Comparison of ENCODE assay signal across 20 mouse cellular contexts in the genomic region with DNA sequence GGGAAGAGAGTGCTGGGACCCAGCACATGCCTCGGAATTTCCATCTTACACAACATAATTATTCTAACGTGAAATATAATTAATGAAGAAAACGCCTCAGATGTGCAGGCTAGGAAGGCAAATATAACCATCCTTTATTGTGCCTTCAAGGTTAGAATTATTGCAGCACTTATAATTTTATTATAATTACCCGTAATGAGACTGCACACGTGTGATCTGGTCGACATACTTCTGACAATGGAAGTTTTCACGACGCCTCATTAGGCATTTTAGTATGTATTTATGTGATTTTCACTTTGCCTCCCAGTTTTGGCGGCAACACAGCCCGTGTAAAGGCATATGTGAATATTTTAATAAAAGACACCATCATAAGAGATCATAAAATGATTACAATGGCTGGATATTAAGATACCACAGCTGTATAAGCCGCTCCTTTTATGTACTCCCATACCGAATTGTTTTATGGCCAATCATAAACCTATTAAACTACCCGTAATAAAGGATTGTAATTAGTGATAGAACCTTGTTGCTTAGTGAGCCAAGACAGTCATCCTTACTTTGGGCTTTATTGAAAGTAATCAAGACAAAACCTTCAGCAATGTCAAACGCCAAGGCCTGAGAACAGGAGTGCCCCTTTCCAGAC.
A peak's percentile ranks its signal among the peaks of the same experiment; 100 is the strongest.
DNase-seq lines count a peak whose midpoint lies in the region; ATAC-seq lines count a peak whose summit lies in the region.
"Had no signal": no experiment of that assay in that cellular context is flagged by ENCODE, and none has a peak within 500 bp of the region (broad histone marks: within the 10 kb centered on the region; RNA-seq: fewer than 3 reads in every experiment).

No protein-coding gene starts in this region.

- H3K9ac ChIP-seq in hindbrain, embryonic 13.5 days, result no peak overlapping the region
- H3K9ac ChIP-seq in hindbrain, embryonic 11.5 days (ENCODE audit: low read depth, low read length), result no peak overlapping the region
- H3K9ac ChIP-seq in neural tube, embryonic 12.5 days, result no peak overlapping the region
- H3K9ac ChIP-seq in intestine, embryonic 16.5 days (ENCODE audit: low read depth, low read length), result no peak overlapping the region
- no peak overlapping the region for H3K9ac ChIP-seq in neural tube, embryonic 14.5 days (replicated peaks; ENCODE audit: low read depth, low read length)
- H3K9ac ChIP-seq in midbrain, embryonic 16.5 days (ENCODE audit: low read depth, low read length), result no peak overlapping the region
- H3K9ac ChIP-seq: heart, embryonic 15.5 days had no signal

- H3K9me3 ChIP-seq in hindbrain, embryonic 13.5 days, result no peaks in the 10 kb centered on the region
- no peaks in the 10 kb centered on the region for H3K9me3 ChIP-seq in hindbrain, embryonic 11.5 days (ENCODE audit: control insufficient read depth, low read length)
- no peaks in the 10 kb centered on the region for H3K9me3 ChIP-seq in neural tube, embryonic 12.5 days
- H3K9me3 ChIP-seq in intestine, embryonic 16.5 days (ENCODE audit: control insufficient read depth, low read length), result no peaks in the 10 kb centered on the region
- no peaks in the 10 kb centered on the region for H3K9me3 ChIP-seq in neural tube, embryonic 14.5 days (ENCODE audit: control insufficient read depth, low read length)
- H3K9me3 ChIP-seq in midbrain, embryonic 16.5 days (replicated peaks; ENCODE audit: control insufficient read depth, low read length, poor library complexity, severe bottlenecking), result no peaks in the 10 kb centered on the region
- H3K9me3 ChIP-seq: embryonic facial prominence, embryonic 10.5 days; heart, embryonic 15.5 days had no signal

- peaks cover 35% of the 10 kb centered on the region for H3K27me3 ChIP-seq in hindbrain, embryonic 13.5 days
- 0 out of 2 replicates have a peak, but pooled peaks cover 2% of the 10 kb centered on the region for H3K27me3 ChIP-seq in hindbrain, embryonic 11.5 days (ENCODE audit: control insufficient read depth, insufficient read depth, low read length)
- 0 out of 2 replicates have a peak, but pooled peaks cover 3% of the 10 kb centered on the region for H3K27me3 ChIP-seq in neural tube, embryonic 12.5 days (replicated peaks)
- H3K27me3 ChIP-seq in intestine, embryonic 16.5 days (replicated peaks; ENCODE audit: control insufficient read depth, insufficient read depth, low read length), result peaks cover 23% of the 10 kb centered on the region
- H3K27me3 ChIP-seq in neural tube, embryonic 14.5 days (ENCODE audit: control insufficient read depth, insufficient read depth, low read length), result 0 out of 2 replicates have a peak, but pooled peaks cover 2% of the 10 kb centered on the region
- H3K27me3 ChIP-seq in midbrain, embryonic 16.5 days (ENCODE audit: control insufficient read depth, insufficient read depth, low read depth, low read length), result peaks cover 6% of the 10 kb centered on the region
- H3K27me3 ChIP-seq: CH12.LX, Patski had no signal

- H3K27ac ChIP-seq in hindbrain, embryonic 13.5 days, result no peak overlapping the region
- H3K27ac ChIP-seq in hindbrain, embryonic 11.5 days (ENCODE audit: low read depth, low read length), result no peak overlapping the region
- H3K27ac ChIP-seq in neural tube, embryonic 12.5 days, result no peak overlapping the region
- no peak overlapping the region for H3K27ac ChIP-seq in intestine, embryonic 16.5 days (ENCODE audit: low read length)
- no peak overlapping the region for H3K27ac ChIP-seq in neural tube, embryonic 14.5 days (ENCODE audit: low read depth, low read length)
- no peak overlapping the region for H3K27ac ChIP-seq in midbrain, embryonic 16.5 days (ENCODE audit: low read length)
- H3K27ac ChIP-seq: embryonic facial prominence, embryonic 10.5 days; heart, adult 2 months; heart, embryonic 15.5 days had no signal

- no peak overlapping the region for H3K4me2 ChIP-seq in hindbrain, embryonic 13.5 days
- no peak overlapping the region for H3K4me2 ChIP-seq in hindbrain, embryonic 11.5 days (replicated peaks; ENCODE audit: low read depth, low read length)
- H3K4me2 ChIP-seq in neural tube, embryonic 12.5 days (replicated peaks), result no peak overlapping the region
- H3K4me2 ChIP-seq in intestine, embryonic 16.5 days (ENCODE audit: low read depth, low read length), result no peak overlapping the region
- no peak overlapping the region for H3K4me2 ChIP-seq in neural tube, embryonic 14.5 days (ENCODE audit: low read depth, low read length)
- H3K4me2 ChIP-seq in midbrain, embryonic 16.5 days (ENCODE audit: low read length), result no peak overlapping the region
- H3K4me2 ChIP-seq: heart, embryonic 11.5 days; heart, embryonic 15.5 days had no signal

- H3K36me3 ChIP-seq in hindbrain, embryonic 13.5 days, result no peaks in the 10 kb centered on the region
- no peaks in the 10 kb centered on the region for H3K36me3 ChIP-seq in hindbrain, embryonic 11.5 days (ENCODE audit: control insufficient read depth, insufficient read depth, low read length)
- H3K36me3 ChIP-seq in neural tube, embryonic 12.5 days, result no peaks in the 10 kb centered on the region
- no peaks in the 10 kb centered on the region for H3K36me3 ChIP-seq in intestine, embryonic 16.5 days (ENCODE audit: control insufficient read depth, insufficient read depth, low read length)
- no peaks in the 10 kb centered on the region for H3K36me3 ChIP-seq in neural tube, embryonic 14.5 days (ENCODE audit: control insufficient read depth, insufficient read depth, low read length)
- no peaks in the 10 kb centered on the region for H3K36me3 ChIP-seq in midbrain, embryonic 16.5 days (ENCODE audit: control insufficient read depth, insufficient read depth, low read length)
- H3K36me3 ChIP-seq: embryonic facial prominence, embryonic 10.5 days; heart, embryonic 15.5 days had no signal

- no peak overlapping the region for H3K4me3 ChIP-seq in hindbrain, embryonic 13.5 days
- H3K4me3 ChIP-seq in hindbrain, embryonic 11.5 days (ENCODE audit: low read depth, low read length), result no peak overlapping the region
- no peak overlapping the region for H3K4me3 ChIP-seq in neural tube, embryonic 12.5 days
- no peak overlapping the region for H3K4me3 ChIP-seq in intestine, embryonic 16.5 days (ENCODE audit: low read length)
- no peak overlapping the region for H3K4me3 ChIP-seq in neural tube, embryonic 14.5 days (ENCODE audit: low read depth, low read length)
- H3K4me3 ChIP-seq in midbrain, embryonic 16.5 days (ENCODE audit: low read depth, low read length), result no peak overlapping the region
- H3K4me3 ChIP-seq: embryonic facial prominence, embryonic 10.5 days; heart, adult 2 months; heart, embryonic 15.5 days had no signal

- ATAC-seq in hindbrain, embryonic 13.5 days (ENCODE audit: low FRiP score), result 0 out of 2 replicates have a peak, but pooled peaks have one; percentile 17
- ATAC-seq in hindbrain, embryonic 11.5 days (ENCODE audit: low FRiP score), result no peak
- ATAC-seq in neural tube, embryonic 12.5 days (ENCODE audit: low FRiP score, low read depth), result peak; percentile 14; the same call in 1 of the 2 replicates
- ATAC-seq in intestine, embryonic 16.5 days, result peak; percentile 87
- peak; percentile 86 for ATAC-seq in neural tube, embryonic 14.5 days (ENCODE audit: low read depth)
- no peak for ATAC-seq in granulocyte monocyte progenitor cell, adult 5-6 weeks (replicated peaks; ENCODE audit: poor library complexity, severe bottlenecking)
- no peak for ATAC-seq in midbrain, embryonic 16.5 days
- ATAC-seq: activated CD4-positive, CD25-positive, alpha-beta regulatory T cell, adult 4 months; Patski had no signal

- peaks cover 22% of the 10 kb centered on the region for H3K4me1 ChIP-seq in hindbrain, embryonic 13.5 days (replicated peaks)
- peaks cover 2% of the 10 kb centered on the region; the same call in 1 of the 2 replicates for H3K4me1 ChIP-seq in hindbrain, embryonic 11.5 days (replicated peaks; ENCODE audit: control insufficient read depth, insufficient read depth, low read length)
- peaks cover 9% of the 10 kb centered on the region; the same call in 1 of the 2 replicates for H3K4me1 ChIP-seq in neural tube, embryonic 12.5 days
- no peaks in the 10 kb centered on the region for H3K4me1 ChIP-seq in intestine, embryonic 16.5 days (ENCODE audit: control insufficient read depth, insufficient read depth, low read length)
- H3K4me1 ChIP-seq in neural tube, embryonic 14.5 days (ENCODE audit: control insufficient read depth, insufficient read depth, low read length), result peaks cover 5% of the 10 kb centered on the region; the same call in 1 of the 2 replicates
- peaks cover 10% of the 10 kb centered on the region for H3K4me1 ChIP-seq in midbrain, embryonic 16.5 days (ENCODE audit: control insufficient read depth, insufficient read depth, low read length)
- H3K4me1 ChIP-seq: heart, embryonic 15.5 days had no signal

- DNase-seq in hindbrain, embryonic 11.5 days (ENCODE audit: low spot score), result no peak
- DNase-seq in neural tube, embryonic 10.5 days (ENCODE audit: extremely low spot score, low spot score), result no peak
- DNase-seq: adrenal gland, postnatal 14 days; cerebellum, adult 18-20 months; cerebellum, adult 9-11 months; gastrocnemius, postnatal 36 days; heart, adult 2 months; kidney, adult 11 months had no signal

- 70% methylated on average over 14 of the region's 14 CpGs for WGBS in hindbrain, embryonic 13.5 days
- WGBS in hindbrain, embryonic 11.5 days, result 86% methylated on average over 14 of the region's 14 CpGs
- 42% methylated on average over 14 of the region's 14 CpGs for WGBS in neural tube, embryonic 12.5 days
- 56% methylated on average over 14 of the region's 14 CpGs for WGBS in intestine, embryonic 16.5 days
- WGBS in neural tube, embryonic 14.5 days, result 22% methylated on average over 14 of the region's 14 CpGs
- 80% methylated on average over 14 of the region's 14 CpGs for WGBS in midbrain, embryonic 16.5 days

Comparison
In these comparisons a context has a peak if more than half of its experiments do, and no peak if none do; other contexts are left out.
1. ATAC-seq: peak in hindbrain, embryonic 13.5 days (single experiment), neural tube, embryonic 12.5 days (single experiment), intestine, embryonic 16.5 days (single experiment) and neural tube, embryonic 14.5 days (single experiment); none in hindbrain, embryonic 11.5 days (single experiment), granulocyte monocyte progenitor cell, adult 5-6 weeks (single experiment) and midbrain, embryonic 16.5 days (single experiment).